Mouse (Mus musculus) stomach, postnatal 0 days (tissue): ENCODE results near the gene Mrps17. TPM values are rescaled to one million over a fixed set of nuclear protein-coding genes. Genes with fewer than 3 reads are reported as not detected.
"Not testable (repeated sequence)": the region's sequence is repeated elsewhere in the genome, so short reads cannot be mapped to it uniquely, and the experiment has no call there.

Source experiments
- ATAC-seq: fragments of 200-750 bp; cut with Nextera tagmentation; 2 replicates; pipeline ENCODE4 v1.8.0; 2017; ENCODE audit not compliant: low FRiP score, low TSS enrichment
- DNase-seq: peaks from one replicate; pipeline ENCODE4 v3.0.0-alpha.2; 2016; ENCODE audit warnings: low spot score
- H3K27ac ChIP-seq: fragments of 300-500 bp; sonication (generic); replicated peaks from 2 replicates; pipeline ENCODE4 v1.5.1; 2014; ENCODE audit warnings: mild to moderate bottlenecking, control low read depth
- H3K27me3 ChIP-seq: fragments of 300-500 bp; sonication (generic); 2 replicates; pipeline ENCODE4 v1.6.1; 2014; ENCODE audit warnings: low read length; ENCODE audit not compliant: control insufficient read depth, insufficient read depth
- H3K36me3 ChIP-seq: fragments of 300-500 bp; sonication (generic); 2 replicates; pipeline ENCODE4 v1.6.1; 2014; ENCODE audit warnings: low read length, mixed read lengths; ENCODE audit not compliant: control insufficient read depth, insufficient read depth
- H3K4me1 ChIP-seq: fragments of 300-500 bp; sonication (generic); replicated peaks from 2 replicates; pipeline ENCODE4 v1.6.1; 2014; ENCODE audit warnings: antibody characterized with exemption; ENCODE audit not compliant: control insufficient read depth, insufficient read depth
- H3K4me2 ChIP-seq: fragments of 300-500 bp; sonication (generic); replicated peaks from 2 replicates; pipeline ENCODE4 v1.6.1; 2014; ENCODE audit warnings: low read depth, mild to moderate bottlenecking, control low read depth, moderate library complexity
- H3K4me3 ChIP-seq: fragments of 300-500 bp; sonication (generic); 2 replicates; pipeline ENCODE4 v1.5.1; 2014; ENCODE audit warnings: low read depth, low read length, control low read depth
- H3K9ac ChIP-seq: fragments of 300-500 bp; sonication (generic); 2 replicates; pipeline ENCODE4 v1.6.1; 2014; ENCODE audit warnings: mild to moderate bottlenecking, low read length, control low read depth, mixed read lengths
- H3K9me3 ChIP-seq: fragments of 300-500 bp; sonication (generic); 2 replicates; pipeline ENCODE4 v1.6.1; 2016; ENCODE audit warnings: low read length; ENCODE audit not compliant: control insufficient read depth
- CTCF ChIP-seq: IDR thresholded peaks from 2 replicates; pipeline ENCODE4 v1.5.1; 2016; ENCODE audit warnings: antibody characterized with exemption, low read depth, mild to moderate bottlenecking, moderate library complexity
- EP300 ChIP-seq: optimal IDR thresholded peaks from 2 replicates; pipeline ENCODE3; 2016; ENCODE audit warnings: antibody characterized with exemption
- WGBS: fragments of 180-500 bp; shearing (Covaris S2); extraction: QIAGEN DNeasy Blood & Tissue Kit; methylation state at CpG from one replicate; pipeline ENCODE4 v1.1.7; 2014; 5-methylcytosine and 5-hydroxymethylcytosine counted together
- polyA plus RNA-seq: library from polyadenylated mRNA; unstranded; fragments of >200 nt; fragmentation: Nextera tagmentation; extraction: Ambion mirVana; gene quantifications from 2 replicates; pipeline ENCODE4 v1.2.1, GENCODE M21; 2015

Gene Mrps17
- polyA plus RNA-seq, result 135 and 140 TPM in 2 replicates

GRCm38 (mm10) chr5:129715326-129715861, at the start of gene Mrps17:
TSS of gene Mrps17 (plus strand) at chr5:129715497.
- under 1% methylated on average over 33 of the region's 33 CpGs for WGBS

GRCm38 (mm10) chr5:129666271-129666909, 48.9 kb upstream of the Mrps17 start:
- no peak for ATAC-seq
- no peaks in the 10 kb centered on the region for H3K27me3 ChIP-seq
- H3K4me1 ChIP-seq, result 0 out of 2 replicates have a peak, but pooled peaks cover 2% of the 10 kb centered on the region
- 90% methylated on average over 10 of the region's 10 CpGs for WGBS
- no peaks in the 10 kb centered on the region for H3K36me3 ChIP-seq
- H3K4me3 ChIP-seq, result no peak overlapping the region
- no peak overlapping the region for H3K27ac ChIP-seq
- no peak overlapping the region for H3K4me2 ChIP-seq
- H3K9ac ChIP-seq, result no peak overlapping the region
- no peaks in the 10 kb centered on the region for H3K9me3 ChIP-seq
- no peak for DNase-seq
- TF ChIP-seq CTCF (no peak), EP300 (no peak)

More at GRCm38 (mm10) chr5:129715326-129715861, at the start of gene Mrps17:
- peak; percentile 99 for ATAC-seq
- H3K4me3 ChIP-seq, result peak within 1 kb of the TSS; percentile 79
- no peaks in the 10 kb centered on the region for H3K9me3 ChIP-seq
- no peak for TF ChIP-seq CTCF
- no peak for TF ChIP-seq EP300
- DNase-seq, result peak; percentile 96
- peak within 1 kb of the TSS; percentile 76 for H3K27ac ChIP-seq
- no peaks in the 10 kb centered on the region for H3K4me1 ChIP-seq
- H3K9ac ChIP-seq, result peak within 1 kb of the TSS; percentile 91
- peaks cover 14% of the 10 kb centered on the region; the same call in 1 of the 2 replicates for H3K36me3 ChIP-seq
- no peaks in the 10 kb centered on the region for H3K27me3 ChIP-seq
- H3K4me2 ChIP-seq, result peak within 1 kb of the TSS; percentile 77

- ATAC-seq, result no peak
- no peak overlapping the region for H3K9ac ChIP-seq
- TF ChIP-seq CTCF (no peak), EP300 (no peak)
Measured at GRCm38 (mm10) chr5:129667851-129668250, 47.4 kb upstream of the Mrps17 start.

GRCm38 (mm10) chr5:129669453-129670035, 45.8 kb upstream of the Mrps17 start:
- under 1% methylated on average over 31 of the region's 31 CpGs for WGBS
- no peak for ATAC-seq
- Histone ChIP-seq H3K27ac (peak overlapping the region; percentile 49; the same call in 1 of the 2 replicates), H3K4me2 (peak overlapping the region; percentile 78), H3K9ac (peak overlapping the region; percentile 93), H3K4me3 (peak overlapping the region; percentile 82), H3K9me3 (no peaks in the 10 kb centered on the region), H3K27me3 (no peaks in the 10 kb centered on the region), H3K4me1 (0 out of 2 replicates have a peak, but pooled peaks cover 2% of the 10 kb centered on the region), H3K36me3 (no peaks in the 10 kb centered on the region)
- no peak for DNase-seq
- no peak for TF ChIP-seq CTCF
- no peak for TF ChIP-seq EP300

More at GRCm38 (mm10) chr5:129667851-129668250, 47.4 kb upstream of the Mrps17 start:
- H3K9me3 ChIP-seq, result no peaks in the 10 kb centered on the region
- no peaks in the 10 kb centered on the region for H3K27me3 ChIP-seq
- H3K27ac ChIP-seq, result no peak overlapping the region
- H3K36me3 ChIP-seq, result no peaks in the 10 kb centered on the region
- H3K4me1 ChIP-seq, result 0 out of 2 replicates have a peak, but pooled peaks cover 2% of the 10 kb centered on the region
- DNase-seq, result no peak
- WGBS, result 84% methylated on average over 4 of the region's 4 CpGs
- no peak overlapping the region for H3K4me2 ChIP-seq
- H3K4me3 ChIP-seq, result no peak overlapping the region

GRCm38 (mm10) chr5:129670036-129670458, 45.2 kb upstream of the Mrps17 start, which contains the start of gene Zfp11:
TSS of gene Zfp11 (minus strand) at chr5:129670099.
- 1% methylated on average over 23 of the region's 23 CpGs for WGBS
- H3K4me2 ChIP-seq, result peak within 1 kb of the TSS; percentile 78
- H3K4me3 ChIP-seq, result peak within 1 kb of the TSS; percentile 82
- peak within 1 kb of the TSS; percentile 93 for H3K9ac ChIP-seq
- H3K27ac ChIP-seq, result peak within 1 kb of the TSS; percentile 49; the same call in 1 of the 2 replicates
- peak; percentile 96 for ATAC-seq
- H3K27me3 ChIP-seq, result no peaks in the 10 kb centered on the region
- DNase-seq, result peak; percentile 85
- H3K36me3 ChIP-seq, result no peaks in the 10 kb centered on the region
- 0 out of 2 replicates have a peak, but pooled peaks cover 2% of the 10 kb centered on the region for H3K4me1 ChIP-seq
- TF ChIP-seq CTCF (no peak), EP300 (no peak)
- H3K9me3 ChIP-seq, result no peaks in the 10 kb centered on the region

- not testable (repeated sequence) for H3K36me3 ChIP-seq, DNase-seq, H3K9me3 ChIP-seq, H3K9ac ChIP-seq, ATAC-seq, H3K4me3 ChIP-seq, H3K4me2 ChIP-seq, H3K27me3 ChIP-seq, H3K4me1 ChIP-seq, H3K27ac ChIP-seq
- 87% methylated on average over 5 of the region's 5 CpGs for WGBS
Measured at GRCm38 (mm10) chr5:129685141-129685540, 30.2 kb upstream of the Mrps17 start.
